Mouse (Mus musculus) lung, embryonic 14.5 days (tissue): ENCODE data around the gene Insc. TPM values are rescaled to one million over a fixed set of nuclear protein-coding genes. Genes with fewer than 3 reads are reported as not detected.
A peak's percentile ranks its signal among the peaks of the same experiment; 100 is the strongest.

Experiments
- ATAC-seq: fragments of 200-750 bp; cut with Nextera tagmentation; 2 replicates; pipeline ENCODE4 v1.8.0; 2017; ENCODE audit warnings: mild to moderate bottlenecking, moderate TSS enrichment, moderate library complexity; ENCODE audit not compliant: insufficient read depth
- DNase-seq: peaks from one replicate; pipeline ENCODE4 v3.0.0-alpha.2; 2015
- H3K27ac ChIP-seq: fragments of 300-500 bp; sonication (generic); 2 replicates; pipeline ENCODE4 v1.5.1; 2014; ENCODE audit warnings: low read depth, mild to moderate bottlenecking, moderate library complexity
- H3K27me3 ChIP-seq: fragments of 300-500 bp; sonication (generic); 2 replicates; pipeline ENCODE4 v1.6.1; 2014; ENCODE audit warnings: low read length, control low read depth; ENCODE audit not compliant: insufficient read depth
- H3K36me3 ChIP-seq: fragments of 300-500 bp; sonication (generic); 2 replicates; pipeline ENCODE4 v1.6.1; 2014; ENCODE audit warnings: control low read depth; ENCODE audit not compliant: insufficient read depth
- H3K4me1 ChIP-seq: fragments of 300-500 bp; sonication (generic); 2 replicates; pipeline ENCODE4 v1.6.1; 2014; ENCODE audit warnings: antibody characterized with exemption, control low read depth; ENCODE audit not compliant: insufficient read depth
- H3K4me2 ChIP-seq: fragments of 300-500 bp; sonication (generic); 2 replicates; pipeline ENCODE4 v1.6.1; 2014; ENCODE audit warnings: mild to moderate bottlenecking
- H3K4me3 ChIP-seq: fragments of 300-500 bp; sonication (generic); 2 replicates; pipeline ENCODE4 v1.5.1; 2014; ENCODE audit warnings: low read depth, low read length
- H3K9ac ChIP-seq: fragments of 300-500 bp; sonication (generic); 2 replicates; pipeline ENCODE4 v1.6.1; 2014
- H3K9me3 ChIP-seq: fragments of 300-500 bp; sonication (generic); 2 replicates; pipeline ENCODE4 v1.6.1; 2016; ENCODE audit warnings: low read depth, low read length, control low read depth
- CTCF ChIP-seq: IDR thresholded peaks from 2 replicates; pipeline ENCODE4 v1.5.1; 2016; ENCODE audit warnings: antibody characterized with exemption, low read depth
- WGBS: fragments of 180-500 bp; shearing (Covaris S2); extraction: QIAGEN DNeasy Blood & Tissue Kit; methylation state at CpG from one replicate; pipeline ENCODE4 v1.1.7; 2014; 5-methylcytosine and 5-hydroxymethylcytosine counted together
- polyA plus RNA-seq: library from polyadenylated mRNA; unstranded; fragments of >200 nt; fragmentation: Nextera tagmentation; extraction: Ambion mirVana; gene quantifications from 2 replicates; pipeline ENCODE4 v1.2.1, GENCODE M21; 2014

Gene Insc
- polyA plus RNA-seq, 1 experiment from 2014 or later: 3.3 TPM

DNA sequence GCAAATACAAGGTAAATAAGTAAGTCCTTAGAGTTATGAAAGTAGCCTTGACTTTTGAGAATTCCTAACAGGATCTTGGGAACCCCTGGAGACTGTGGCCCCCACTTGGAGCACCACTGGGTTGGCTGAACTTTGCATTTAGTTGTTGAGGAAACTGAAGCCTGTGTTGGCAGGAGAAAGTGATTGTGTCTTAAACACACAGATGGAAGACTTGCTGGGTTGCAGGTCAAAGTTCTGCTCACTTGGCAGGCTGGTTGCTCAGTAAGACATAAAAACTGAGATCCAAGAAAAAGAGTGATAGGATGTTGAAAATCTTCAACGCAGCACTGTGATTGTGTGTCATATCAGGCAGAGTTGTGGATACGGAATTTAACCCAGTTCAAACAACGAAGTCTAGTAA lies 108.9 kb downstream of the Insc start:
- DNase-seq (peak; percentile 47), ATAC-seq (no peak)
- Histone ChIP-seq H3K27me3 (no peaks in the 10 kb centered on the region), H3K9ac (no peak overlapping the region), H3K36me3 (no peaks in the 10 kb centered on the region), H3K4me3 (no peak overlapping the region), H3K9me3 (no peaks in the 10 kb centered on the region), H3K4me1 (no peaks in the 10 kb centered on the region), H3K27ac (no peak overlapping the region), H3K4me2 (no peak overlapping the region)
- WGBS: 63% methylated on average over 3 of the region's 3 CpGs
- TF ChIP-seq CTCF: no peak

DNA sequence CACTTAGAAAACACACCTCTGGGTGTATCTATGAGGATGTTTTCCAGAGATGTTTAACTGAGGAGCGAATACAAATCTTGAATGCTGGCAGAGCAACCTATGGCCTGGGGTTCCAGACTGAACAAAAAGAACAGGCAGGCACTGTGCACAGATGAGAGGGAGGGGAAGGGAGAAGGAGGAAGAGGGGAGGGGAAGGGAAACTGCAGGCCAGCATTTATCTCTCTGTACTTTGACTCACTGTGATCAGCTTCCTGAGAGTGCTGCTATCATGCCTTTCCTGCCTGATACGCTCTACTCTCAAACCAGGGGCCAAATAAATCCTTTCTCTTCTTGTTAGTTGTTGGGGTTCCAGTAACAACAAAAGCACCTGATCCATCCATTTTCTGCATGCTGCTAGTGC lies 110.7 kb downstream of the Insc start:
- no peak for TF ChIP-seq CTCF
- Histone ChIP-seq H3K36me3 (no peaks in the 10 kb centered on the region), H3K9ac (no peak overlapping the region), H3K27me3 (no peaks in the 10 kb centered on the region), H3K4me1 (no peaks in the 10 kb centered on the region), H3K27ac (no peak overlapping the region), H3K4me3 (no peak overlapping the region), H3K9me3 (no peaks in the 10 kb centered on the region), H3K4me2 (no peak overlapping the region)
- DNase-seq: no peak
- WGBS: 66% methylated on average over 2 of the region's 2 CpGs
- no peak for ATAC-seq

DNA sequence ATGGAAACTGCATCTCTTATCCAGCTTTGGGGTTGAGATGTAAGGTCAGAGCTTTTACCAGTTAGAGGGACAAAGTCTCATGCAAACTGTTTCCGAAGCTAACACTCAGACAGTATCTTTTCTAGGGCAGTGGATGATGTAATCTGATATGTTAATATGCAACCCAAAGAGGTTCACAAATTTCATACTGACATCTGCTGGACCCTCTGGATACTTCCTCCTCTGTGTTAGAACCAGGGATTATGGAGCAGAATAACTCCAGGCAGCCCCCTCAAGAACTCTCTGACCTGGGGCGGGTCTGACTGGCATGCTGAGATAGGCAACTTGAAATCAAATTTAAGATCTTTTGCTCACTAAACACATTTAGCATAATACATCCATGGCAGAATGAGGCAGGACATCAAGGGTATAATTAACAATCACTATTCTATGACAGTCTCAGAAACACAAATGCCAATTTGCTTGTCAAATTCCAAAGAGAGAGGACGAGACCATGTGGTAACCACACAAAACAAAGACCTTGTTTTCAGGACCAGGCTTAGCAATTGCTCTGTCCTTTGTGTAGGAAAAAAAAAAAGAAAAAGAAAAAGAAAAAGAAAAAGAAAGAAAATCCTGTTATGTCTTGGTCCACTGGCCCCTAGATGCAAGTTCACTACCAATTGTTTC lies 117.5 kb downstream of the Insc start:
- Histone ChIP-seq H3K4me2 (no peak overlapping the region), H3K4me1 (no peaks in the 10 kb centered on the region), H3K9ac (no peak overlapping the region), H3K27me3 (no peaks in the 10 kb centered on the region), H3K36me3 (no peaks in the 10 kb centered on the region), H3K9me3 (no peaks in the 10 kb centered on the region), H3K4me3 (no peak overlapping the region), H3K27ac (no peak overlapping the region)
- ATAC-seq: no peak
- WGBS: 63% methylated on average over 3 of the region's 3 CpGs
- peak; percentile 20 for DNase-seq
- 0 out of 2 replicates have a peak, but pooled peaks have one; percentile 4 for TF ChIP-seq CTCF

DNA sequence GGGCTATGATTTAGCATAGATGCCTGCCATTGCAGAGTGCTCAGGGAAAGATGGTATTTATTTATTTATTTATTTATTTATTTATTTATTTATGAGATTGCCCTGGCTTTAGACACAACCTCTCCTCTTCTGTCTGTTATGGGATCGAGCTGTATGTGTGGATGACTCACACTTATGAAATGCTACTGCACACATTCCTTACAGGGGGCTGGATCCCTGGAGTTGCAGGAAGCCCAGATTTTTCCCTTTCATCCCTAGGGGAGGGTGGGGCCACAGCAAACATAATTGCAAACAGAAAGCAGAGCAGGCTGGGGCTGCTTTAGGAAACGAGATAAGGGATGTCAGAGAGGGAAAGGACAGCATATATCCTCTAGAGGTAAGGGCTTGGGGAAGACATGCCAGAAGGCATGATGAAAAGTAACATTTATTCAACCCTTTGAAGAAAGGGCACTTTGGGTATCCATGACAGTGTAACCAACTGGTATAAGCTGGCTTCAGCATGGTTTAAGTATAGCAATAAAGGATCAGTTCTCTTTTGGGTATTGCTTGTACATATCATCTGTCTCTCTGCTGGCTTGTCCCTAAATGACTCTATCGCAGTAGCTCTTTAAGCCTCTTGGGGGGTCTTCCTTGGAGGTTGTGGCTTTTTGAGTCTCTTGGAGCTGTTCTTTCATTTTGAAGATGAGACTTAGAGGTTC lies 130.0 kb downstream of the Insc start:
- H3K9me3 ChIP-seq: no peaks in the 10 kb centered on the region
- DNase-seq: peak; percentile 18
- H3K27me3 ChIP-seq: no peaks in the 10 kb centered on the region
- no peak overlapping the region for H3K27ac ChIP-seq
- no peaks in the 10 kb centered on the region for H3K4me1 ChIP-seq
- ATAC-seq: peak; percentile 71
- no peak for TF ChIP-seq CTCF
- H3K36me3 ChIP-seq: no peaks in the 10 kb centered on the region
- H3K4me2 ChIP-seq: no peak overlapping the region
- 28% methylated on average over 3 of the region's 3 CpGs for WGBS
- H3K4me3 ChIP-seq: no peak overlapping the region
- H3K9ac ChIP-seq: no peak overlapping the region

DNA sequence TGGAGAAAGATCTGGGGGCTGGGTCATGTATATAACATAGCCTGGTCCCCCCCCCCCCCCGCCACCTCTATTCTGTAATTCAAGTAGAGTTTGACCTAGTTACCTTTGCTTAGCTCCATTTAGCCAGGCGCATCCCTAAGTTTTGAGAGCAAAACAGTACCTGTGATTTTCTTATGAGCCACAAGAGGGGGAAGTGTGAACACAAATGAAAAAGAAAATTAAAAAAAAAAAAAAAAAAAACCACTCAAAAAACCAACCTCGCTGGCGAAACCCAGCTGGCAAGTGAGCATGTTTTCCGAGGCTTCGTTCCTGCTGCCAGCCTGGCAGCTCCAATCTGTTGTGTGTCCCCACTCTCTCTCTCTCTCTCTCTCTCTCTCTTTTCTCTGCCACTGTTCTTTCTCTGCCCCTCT lies 130.5 kb downstream of the Insc start:
- peak; percentile 53 for TF ChIP-seq CTCF
- Histone ChIP-seq H3K36me3 (no peaks in the 10 kb centered on the region), H3K9me3 (no peaks in the 10 kb centered on the region), H3K4me1 (no peaks in the 10 kb centered on the region), H3K4me3 (no peak overlapping the region), H3K4me2 (peak overlapping the region; percentile 48; the same call in 1 of the 2 replicates), H3K27me3 (no peaks in the 10 kb centered on the region), H3K27ac (no peak overlapping the region), H3K9ac (no peak overlapping the region)
- DNase-seq (peak; percentile 75), ATAC-seq (0 out of 2 replicates have a peak, but pooled peaks have one; percentile 17)
- 7% methylated on average over 6 of the region's 6 CpGs for WGBS

- no peak for TF ChIP-seq CTCF
- H3K4me2 ChIP-seq: no peak overlapping the region
- 70% methylated on average over 2 of the region's 2 CpGs for WGBS
- H3K9me3 ChIP-seq: no peaks in the 10 kb centered on the region
- H3K27ac ChIP-seq: no peak overlapping the region
- no peaks in the 10 kb centered on the region for H3K27me3 ChIP-seq
- DNase-seq (no peak), ATAC-seq (no peak)
- no peak overlapping the region for H3K4me3 ChIP-seq
- no peak overlapping the region for H3K9ac ChIP-seq
- H3K4me1 ChIP-seq: no peaks in the 10 kb centered on the region
- no peaks in the 10 kb centered on the region for H3K36me3 ChIP-seq
Measured at GRCm38 (mm10) chr7:114874579-114874978, 131.1 kb downstream of the Insc start.

DNA sequence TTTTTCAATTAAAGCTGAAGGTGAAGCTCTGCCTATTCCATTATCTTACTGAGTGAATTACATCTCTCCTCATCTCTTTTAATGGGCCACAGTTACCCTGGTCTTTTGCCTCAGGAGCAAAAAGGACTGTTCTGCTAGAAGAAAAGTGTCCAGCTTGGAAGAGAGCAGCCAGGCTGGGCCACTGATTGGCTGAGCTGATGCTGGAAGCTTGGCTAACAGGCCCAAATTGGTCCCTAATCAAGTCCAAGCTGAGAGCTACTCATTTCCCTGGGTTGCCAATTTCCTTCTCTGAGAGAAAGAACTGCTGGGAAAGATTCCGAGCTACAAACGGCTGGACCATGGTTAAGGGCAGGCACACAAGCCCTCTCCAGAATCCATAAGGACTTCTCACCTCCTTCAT lies 140.1 kb downstream of the Insc start:
- DNase-seq: no peak
- ATAC-seq: no peak
- no peak overlapping the region for H3K27ac ChIP-seq
- H3K27me3 ChIP-seq: no peaks in the 10 kb centered on the region
- no peaks in the 10 kb centered on the region for H3K36me3 ChIP-seq
- no peak overlapping the region for H3K4me2 ChIP-seq
- H3K9ac ChIP-seq: no peak overlapping the region
- H3K4me1 ChIP-seq: no peaks in the 10 kb centered on the region
- WGBS: 77% methylated on average over 2 of the region's 2 CpGs
- TF ChIP-seq CTCF: no peak
- no peaks in the 10 kb centered on the region for H3K9me3 ChIP-seq
- no peak overlapping the region for H3K4me3 ChIP-seq
